Mouse (Mus musculus): ENCODE measurements around the gene Scgb1b7. TPM values are rescaled to one million over a fixed set of nuclear protein-coding genes. Genes with fewer than 3 reads are reported as not detected.
"Not testable (repeated sequence)": the region's sequence is repeated elsewhere in the genome, so short reads cannot be mapped to it uniquely, and the experiment has no call there.

Gene Scgb1b7
- not detected in 2 replicates for polyA plus RNA-seq (2015; fragmentation: Nextera tagmentation; extraction: Ambion mirVana)

DNA sequence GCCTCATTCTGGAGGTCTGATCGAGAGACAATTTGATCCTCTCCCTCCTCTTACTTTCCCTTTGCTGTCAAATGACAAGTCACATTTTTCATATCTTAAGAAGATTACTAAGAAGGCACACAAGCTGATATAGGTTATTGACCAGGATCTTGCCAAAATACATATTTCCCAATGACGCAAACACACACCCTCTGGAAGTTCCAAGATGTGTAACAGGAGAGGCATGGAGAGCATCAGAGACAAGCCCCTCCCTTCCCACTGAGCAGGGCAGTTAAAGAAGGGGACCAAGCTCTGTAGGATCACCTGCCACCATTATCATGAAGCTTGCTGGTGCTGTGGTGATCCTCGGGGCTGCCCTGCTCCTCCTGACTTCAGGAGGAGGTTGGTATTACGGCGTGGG, at the start of gene Scgb1b7:
TSS of gene Scgb1b7 (plus strand) at position 301 of the 400 bp plus-strand sequence.
- not testable (repeated sequence) for ATAC-seq (replicated peaks); H3K4me1 ChIP-seq; H3K9ac ChIP-seq; H3K9me3 ChIP-seq; H3K4me3 ChIP-seq; H3K4me2 ChIP-seq; H3K27ac ChIP-seq; H3K36me3 ChIP-seq (replicated peaks); H3K27me3 ChIP-seq (replicated peaks)
- WGBS, result 93% methylated on average over 5 of the region's 5 CpGs

DNA sequence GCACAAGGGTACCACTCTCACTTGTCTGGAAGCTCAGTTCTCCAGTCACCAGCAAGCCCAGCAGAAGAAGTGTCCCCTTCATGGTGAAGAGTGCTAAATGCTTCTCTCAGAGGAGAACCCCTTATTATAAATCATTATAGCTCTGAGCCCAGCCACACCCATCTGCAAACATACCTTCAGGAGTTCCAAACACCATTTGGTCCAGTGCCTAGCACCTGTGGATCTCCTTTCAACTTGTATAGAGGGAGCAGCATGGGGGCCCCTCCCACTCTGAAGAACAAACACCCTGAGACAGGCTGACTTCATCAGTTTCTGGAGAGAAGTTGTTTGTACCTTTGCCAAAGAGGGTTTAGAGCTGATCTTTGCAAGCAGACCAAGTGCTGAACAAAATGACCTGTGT, 6.8 kb upstream of the Scgb1b7 start, which contains the start of gene Scgb2b7:
TSS of gene Scgb2b7 (minus strand) at position 101 of the 400 bp plus-strand sequence.
- H3K27ac ChIP-seq; H3K9ac ChIP-seq; H3K36me3 ChIP-seq (replicated peaks); H3K4me2 ChIP-seq; H3K9me3 ChIP-seq; H3K4me1 ChIP-seq; ATAC-seq (replicated peaks); H3K4me3 ChIP-seq; H3K27me3 ChIP-seq (replicated peaks): not testable (repeated sequence)

Other genes with a start within 250 kb of the Scgb1b7 start
- not detected in 2 replicates for gene Scgb2b7, start 6.9 kb upstream of the Scgb1b7 start, polyA plus RNA-seq (2015; fragmentation: Nextera tagmentation; extraction: Ambion mirVana)